Mouse (Mus musculus) E14TG2a.4 (cell line): ENCODE data around the gene Nsd1.

Experiments used
- H3K27me3 ChIP-seq: 2 replicates; pipeline ENCODE4 v1.6.1; 2014; ENCODE audit warnings: low read length, control low read depth; ENCODE audit not compliant: insufficient read depth
- H3K36me3 ChIP-seq: 2 replicates; pipeline ENCODE4 v1.6.1; 2014; ENCODE audit warnings: low read length, control low read depth; ENCODE audit not compliant: insufficient read depth
- H3K4me1 ChIP-seq: replicated peaks from 2 replicates; pipeline ENCODE4 v1.6.1; 2014; ENCODE audit warnings: low read depth, low read length, control low read depth
- H3K4me3 ChIP-seq: replicated peaks from 2 replicates; pipeline ENCODE4 v1.5.1; 2014; ENCODE audit warnings: mild to moderate bottlenecking, low read length
- H3K9me3 ChIP-seq: 2 replicates; pipeline ENCODE4 v1.6.1; 2014; ENCODE audit warnings: low read length, control low read depth
- CTCF ChIP-seq: conservative IDR thresholded peaks from 2 replicates; pipeline ENCODE4 v1.5.1; 2014; ENCODE audit warnings: low read length
- NANOG ChIP-seq: IDR thresholded peaks from 2 replicates; pipeline ENCODE4 v1.6.1; 2014; ENCODE audit warnings: borderline replicate concordance, low read length, mixed read lengths
- POU5F1 ChIP-seq: IDR thresholded peaks from 2 replicates; pipeline ENCODE4 v1.6.1; 2014; ENCODE audit warnings: low read length, borderline replicate concordance

Gene Nsd1

GRCm38 (mm10) chr13:55171517-55172335 lies 37.9 kb upstream of the Nsd1 start:
- TF ChIP-seq CTCF (no peak), POU5F1 (no peak), NANOG (no peak)
- H3K9me3 ChIP-seq = peaks cover 4% of the 10 kb centered on the region
- peaks cover 46% of the 10 kb centered on the region for H3K4me1 ChIP-seq
- H3K36me3 ChIP-seq = no peaks in the 10 kb centered on the region
- H3K27me3 ChIP-seq = peaks cover 26% of the 10 kb centered on the region
- peak overlapping the region; percentile 56 for H3K4me3 ChIP-seq

- peaks cover 26% of the 10 kb centered on the region for H3K27me3 ChIP-seq
- H3K9me3 ChIP-seq = peaks cover 4% of the 10 kb centered on the region
- peak overlapping the region; percentile 56 for H3K4me3 ChIP-seq
- no peaks in the 10 kb centered on the region for H3K36me3 ChIP-seq
- H3K4me1 ChIP-seq = peaks cover 41% of the 10 kb centered on the region
- TF ChIP-seq POU5F1 (no peak), CTCF (no peak), NANOG (no peak)
Measured at GRCm38 (mm10) chr13:55172336-55172770, 37.2 kb upstream of the Nsd1 start.

GRCm38 (mm10) chr13:55174347-55174746 lies 35.2 kb upstream of the Nsd1 start:
- no peak overlapping the region for H3K4me3 ChIP-seq
- peaks cover 37% of the 10 kb centered on the region for H3K4me1 ChIP-seq
- peaks cover 26% of the 10 kb centered on the region for H3K27me3 ChIP-seq
- TF ChIP-seq POU5F1 (no peak), NANOG (no peak), CTCF (no peak)
- peaks cover 4% of the 10 kb centered on the region for H3K9me3 ChIP-seq
- H3K36me3 ChIP-seq = no peaks in the 10 kb centered on the region

GRCm38 (mm10) chr13:55176265-55176664 lies 33.3 kb upstream of the Nsd1 start:
- Histone ChIP-seq H3K36me3 (no peaks in the 10 kb centered on the region), H3K27me3 (peaks cover 23% of the 10 kb centered on the region), H3K4me3 (no peak overlapping the region), H3K4me1 (peaks cover 48% of the 10 kb centered on the region), H3K9me3 (no peaks in the 10 kb centered on the region)
- TF ChIP-seq CTCF (no peak), NANOG (no peak), POU5F1 (no peak)

- Histone ChIP-seq H3K9me3 (no peaks in the 10 kb centered on the region), H3K4me3 (peak overlapping the region; percentile 39), H3K4me1 (peaks cover 45% of the 10 kb centered on the region), H3K36me3 (no peaks in the 10 kb centered on the region), H3K27me3 (peaks cover 7% of the 10 kb centered on the region; the same call in 1 of the 2 replicates)
- TF ChIP-seq POU5F1 = no peak
- peak; percentile 89 for TF ChIP-seq CTCF
Measured at GRCm38 (mm10) chr13:55177903-55178496, 31.6 kb upstream of the Nsd1 start.

- no peaks in the 10 kb centered on the region for H3K9me3 ChIP-seq
- no peak overlapping the region for H3K4me3 ChIP-seq
- no peaks in the 10 kb centered on the region for H3K36me3 ChIP-seq
- TF ChIP-seq NANOG (no peak), POU5F1 (no peak), CTCF (peak; percentile 83)
- peaks cover 7% of the 10 kb centered on the region; the same call in 1 of the 2 replicates for H3K27me3 ChIP-seq
- peaks cover 51% of the 10 kb centered on the region for H3K4me1 ChIP-seq
Measured at GRCm38 (mm10) chr13:55178556-55178955, 31.0 kb upstream of the Nsd1 start.

GRCm38 (mm10) chr13:55179591-55179990 lies 30.0 kb upstream of the Nsd1 start:
- TF ChIP-seq NANOG (no peak), POU5F1 (no peak), CTCF (no peak)
- H3K27me3 ChIP-seq = no peaks in the 10 kb centered on the region
- H3K36me3 ChIP-seq = no peaks in the 10 kb centered on the region
- H3K4me1 ChIP-seq = peaks cover 55% of the 10 kb centered on the region
- H3K4me3 ChIP-seq = no peak overlapping the region
- H3K9me3 ChIP-seq = no peaks in the 10 kb centered on the region

GRCm38 (mm10) chr13:55181786-55182172 lies 27.8 kb upstream of the Nsd1 start:
- no peaks in the 10 kb centered on the region for H3K36me3 ChIP-seq

More at GRCm38 (mm10) chr13:55181786-55182172, 27.8 kb upstream of the Nsd1 start:
- Histone ChIP-seq H3K4me1 (peaks cover 53% of the 10 kb centered on the region), H3K9me3 (no peaks in the 10 kb centered on the region), H3K27me3 (no peaks in the 10 kb centered on the region), H3K4me3 (peak overlapping the region; percentile 75)
- TF ChIP-seq NANOG = no peak
- no peak for TF ChIP-seq POU5F1
